Mouse (Mus musculus) right cerebral cortex, postnatal 10 days (tissue): ENCODE measurements around the gene Scn10a.
A peak's percentile ranks its signal among the peaks of the same experiment; 100 is the strongest.

ENCODE experiments used
- DNase-seq, 2 experiments: peaks; one replicate each; pipeline ENCODE4 v3.0.0; 2021; ENCODE audit warnings: low spot score in 2 of 2

The Scn10a gene

DNA sequence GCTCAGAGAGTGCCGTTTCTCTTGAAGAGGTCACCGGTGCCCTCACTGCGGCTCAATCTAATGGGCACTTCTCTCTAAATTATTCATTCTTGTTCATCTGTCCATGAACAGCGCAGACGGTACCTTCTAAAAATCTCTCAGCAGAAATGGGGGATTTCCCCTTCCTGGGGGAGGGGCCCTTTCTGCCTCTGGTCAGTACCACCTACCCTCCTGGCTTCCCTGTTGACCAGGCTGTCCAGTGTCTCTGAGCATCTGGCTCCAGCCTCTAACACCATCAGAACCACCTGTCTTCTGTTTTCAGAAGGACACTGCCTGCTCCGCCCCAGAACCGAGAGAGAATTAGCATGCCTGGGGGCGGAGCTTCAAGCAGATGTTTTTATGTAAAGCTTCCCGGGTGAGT, 143.4 kb downstream of the Scn10a start:
- DNase-seq: no peak

DNA sequence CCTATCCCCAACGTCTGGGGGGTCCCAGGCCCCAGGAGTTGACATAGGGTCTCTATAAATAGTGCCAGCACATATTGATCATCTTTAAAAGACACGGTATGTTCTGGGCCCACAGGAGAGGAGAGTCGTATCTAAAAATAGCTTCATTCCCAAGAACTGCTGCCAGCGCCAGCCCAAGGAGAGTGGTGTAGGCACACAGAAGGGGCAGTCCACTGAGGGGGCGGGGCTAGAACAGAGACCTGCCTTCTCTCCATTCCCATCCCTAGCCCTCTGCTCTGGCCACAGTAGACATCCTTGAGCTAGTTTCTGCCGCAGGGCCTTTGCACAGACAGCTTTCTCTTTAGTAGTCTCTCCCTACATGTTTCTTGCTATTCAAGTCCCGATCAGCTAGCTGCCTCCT, 144.8 kb downstream of the Scn10a start:
- no peak for DNase-seq

DNA sequence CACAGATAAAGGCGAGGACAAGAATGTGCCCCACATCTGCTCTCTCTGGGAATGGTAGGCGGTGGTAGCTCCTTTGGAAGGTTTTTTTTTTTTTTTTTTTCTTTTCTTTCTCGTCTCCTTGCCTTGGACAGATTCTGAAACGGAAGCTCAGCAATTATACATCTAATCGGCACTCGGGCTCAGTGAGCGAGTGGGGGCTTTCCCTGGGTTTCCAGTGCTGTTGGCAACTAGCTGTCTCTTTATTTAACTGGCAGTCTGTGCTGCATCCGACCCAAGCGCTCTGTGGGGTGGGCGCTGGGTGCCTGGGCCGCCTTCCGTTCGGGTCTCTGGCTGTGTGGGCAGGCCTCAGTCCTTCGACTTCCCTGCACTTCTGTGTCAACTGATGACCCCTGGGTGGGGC, 146.1 kb downstream of the Scn10a start:
- DNase-seq: no peak

DNA sequence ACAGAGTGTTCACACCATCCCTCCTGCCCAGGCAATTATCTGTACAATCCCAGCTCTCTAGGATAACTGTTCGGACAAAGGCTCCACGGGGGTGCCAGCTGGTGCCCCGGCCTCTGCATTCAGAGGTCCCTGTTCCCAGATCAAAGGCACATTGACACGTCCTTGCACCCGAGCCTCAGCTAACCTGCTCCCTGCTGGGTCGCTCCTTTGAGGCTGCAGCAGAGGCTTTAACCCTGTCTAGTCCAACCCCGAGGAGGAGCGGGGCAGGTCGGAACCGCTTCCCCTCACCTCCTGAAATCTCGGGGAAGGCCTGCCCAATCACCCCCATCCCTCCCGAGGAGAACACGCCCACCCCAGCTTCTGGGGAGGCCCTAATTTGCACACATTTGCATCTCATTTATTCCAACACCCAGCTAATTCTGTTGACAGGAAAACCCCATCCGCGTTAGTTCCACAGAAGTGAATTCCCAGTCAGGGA, 147.7 kb downstream of the Scn10a start:
- DNase-seq: no peak

DNA sequence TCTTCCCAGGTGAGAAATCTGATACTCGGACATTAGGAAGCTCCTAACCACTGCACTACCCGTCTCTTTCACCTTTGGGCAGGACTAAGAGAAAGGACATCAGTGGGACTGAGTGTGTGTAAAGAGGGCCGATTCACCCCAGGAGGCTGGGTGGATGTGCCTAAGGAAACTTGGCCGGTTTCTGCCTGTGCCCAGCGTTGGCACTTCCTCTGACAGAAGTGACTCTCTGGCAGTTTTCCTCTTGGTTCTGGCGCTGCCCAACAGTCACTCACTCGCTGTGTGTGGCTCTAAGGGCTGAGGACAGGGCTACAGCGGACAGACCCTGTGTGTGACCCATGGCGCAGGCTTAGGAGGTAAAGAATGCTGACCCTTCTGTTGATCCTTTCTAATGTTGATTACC, 148.5 kb downstream of the Scn10a start:
- DNase-seq: peak in 1 of 2 experiments; percentile 56

DNA sequence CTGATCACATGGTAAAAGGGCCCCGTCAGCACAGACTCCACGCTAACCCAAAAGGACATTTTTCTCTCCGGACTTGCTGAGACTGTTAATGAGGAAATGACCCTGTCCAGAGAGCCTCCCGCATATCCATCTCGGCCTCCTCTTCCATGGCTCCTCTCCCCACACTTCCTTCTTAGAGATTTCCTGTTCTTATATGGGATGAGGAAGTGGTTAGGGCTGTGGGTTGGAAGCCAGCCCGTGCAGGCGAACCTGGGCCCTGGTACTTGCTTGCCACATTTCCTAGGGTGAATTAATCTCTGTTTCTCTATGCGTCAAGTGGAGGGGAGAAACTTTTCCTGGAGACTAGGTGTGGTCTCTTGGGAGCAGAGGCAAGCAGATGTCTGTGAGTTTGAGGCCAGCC, 150.4 kb downstream of the Scn10a start:
- DNase-seq: no peak

DNA sequence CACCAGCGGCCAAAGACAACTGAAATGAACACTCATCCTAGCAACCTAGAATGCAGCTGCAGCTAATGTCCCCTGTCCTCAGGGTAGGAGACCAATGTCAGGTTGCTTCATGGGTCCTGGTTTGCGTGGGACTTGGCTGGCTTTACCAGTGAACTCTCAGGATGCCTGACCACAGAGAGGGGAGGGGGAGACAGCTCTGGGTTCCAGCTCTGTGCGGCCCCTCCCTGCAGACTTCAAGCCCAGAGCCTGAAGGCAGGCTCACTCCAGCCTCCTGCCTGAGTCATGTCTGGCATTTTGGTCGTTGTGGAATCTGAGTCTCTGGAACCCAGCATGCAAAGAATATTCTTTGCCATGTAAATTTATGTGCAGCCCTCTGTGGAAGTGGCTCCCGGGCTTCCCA, 151.3 kb downstream of the Scn10a start:
- no peak for DNase-seq

DNA sequence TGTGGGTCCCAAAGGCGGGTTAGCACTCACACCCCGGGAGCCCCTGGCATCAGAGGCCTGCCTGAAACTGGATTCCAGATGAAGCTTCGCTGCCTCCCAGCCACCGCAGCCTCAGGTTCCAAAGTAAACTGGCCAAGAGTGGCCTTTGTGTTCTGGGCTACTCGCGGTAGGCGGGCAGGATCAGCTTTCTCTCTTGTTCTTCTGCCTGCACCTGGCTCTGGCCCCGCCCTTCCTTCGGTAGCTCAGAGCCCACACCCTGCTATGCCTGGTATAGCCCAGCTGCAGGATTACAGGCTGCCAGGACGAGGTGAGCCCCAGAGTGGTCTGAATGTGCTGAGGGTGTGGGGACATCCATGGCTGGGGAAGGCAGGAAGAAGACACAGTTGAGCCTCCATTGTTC, 152.9 kb downstream of the Scn10a start:
- DNase-seq: no peak

DNA sequence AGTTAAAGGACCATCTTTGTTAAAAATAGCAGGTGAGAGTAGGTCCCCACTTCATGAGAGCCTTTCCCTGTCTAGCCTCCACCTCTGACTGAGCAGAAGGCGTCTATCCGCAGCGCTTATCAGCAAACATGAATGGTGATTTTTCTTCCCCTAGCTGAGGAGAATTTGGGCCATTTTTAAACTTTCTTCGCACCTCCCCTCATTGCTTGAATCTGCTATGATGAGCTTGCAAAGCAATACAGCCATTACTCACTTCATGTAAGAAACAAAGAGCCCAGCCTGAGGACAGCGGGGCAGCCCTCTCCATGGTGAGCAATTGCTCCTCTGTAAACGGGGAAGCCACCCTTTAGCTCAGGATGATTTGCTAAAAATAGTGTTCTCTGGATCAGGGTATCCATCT, 154.3 kb downstream of the Scn10a start:
- no peak for DNase-seq

DNA sequence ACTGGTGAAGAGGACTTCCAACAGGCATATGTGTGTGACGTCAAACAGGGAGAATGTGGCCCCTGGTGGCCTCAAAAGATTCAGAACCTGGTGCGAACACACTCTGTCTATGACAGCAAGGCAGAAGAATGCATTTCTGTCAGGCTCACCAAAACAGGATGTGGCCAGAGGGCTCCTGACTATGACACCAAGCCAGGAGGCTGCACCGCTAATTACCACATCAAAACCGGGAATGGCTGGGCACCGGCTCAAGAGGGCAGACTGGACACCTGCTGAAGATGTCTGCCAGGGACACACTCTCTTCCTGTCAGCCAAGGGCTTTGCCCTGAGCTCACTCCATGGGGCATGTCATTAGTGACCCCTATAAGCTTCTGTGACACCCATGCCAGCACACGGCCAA, 155.5 kb downstream of the Scn10a start:
- no peak for DNase-seq

DNA sequence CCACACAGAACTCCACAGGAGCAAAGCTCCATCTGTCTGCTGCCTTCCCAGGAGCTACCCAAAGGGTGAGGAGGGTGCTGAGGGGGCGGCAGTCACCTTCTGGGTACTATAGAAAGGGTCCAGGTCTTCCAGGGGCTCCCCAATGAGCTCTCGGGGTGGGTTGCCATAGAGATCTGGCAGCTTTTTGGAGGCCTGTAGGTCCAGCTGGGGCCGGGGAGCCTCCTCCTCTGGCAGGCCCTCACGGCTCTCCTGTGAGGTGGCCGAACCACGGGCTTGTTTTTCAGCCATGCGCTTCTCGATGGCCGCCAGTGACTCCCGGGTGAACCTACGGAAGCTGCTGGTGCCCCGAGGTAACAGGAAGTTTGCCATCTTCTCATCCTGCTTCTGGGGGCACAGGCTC, 156.9 kb downstream of the Scn10a start:
- no peak for DNase-seq

DNA sequence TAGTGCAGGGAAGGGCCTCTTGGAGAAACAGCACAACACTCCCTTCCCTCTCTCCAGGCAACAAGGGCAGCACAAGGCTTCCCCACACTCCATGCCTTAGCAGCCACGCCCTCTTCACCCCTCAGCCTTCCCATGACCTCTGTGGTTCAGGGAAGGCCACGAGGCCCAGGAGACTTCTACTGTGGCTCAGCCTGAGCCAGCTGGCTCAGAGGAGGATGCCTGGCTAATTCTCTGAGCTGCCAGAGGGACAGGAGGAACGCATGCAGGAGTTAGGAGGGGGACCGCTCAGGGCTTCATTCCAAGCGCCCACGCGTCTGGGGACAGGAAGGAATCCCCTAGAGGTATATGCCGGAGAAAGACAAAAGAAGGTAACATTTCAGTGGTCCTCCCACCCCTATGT, 157.4 kb downstream of the Scn10a start:
- DNase-seq: peak in 1 of 2 experiments; percentile 60

DNA sequence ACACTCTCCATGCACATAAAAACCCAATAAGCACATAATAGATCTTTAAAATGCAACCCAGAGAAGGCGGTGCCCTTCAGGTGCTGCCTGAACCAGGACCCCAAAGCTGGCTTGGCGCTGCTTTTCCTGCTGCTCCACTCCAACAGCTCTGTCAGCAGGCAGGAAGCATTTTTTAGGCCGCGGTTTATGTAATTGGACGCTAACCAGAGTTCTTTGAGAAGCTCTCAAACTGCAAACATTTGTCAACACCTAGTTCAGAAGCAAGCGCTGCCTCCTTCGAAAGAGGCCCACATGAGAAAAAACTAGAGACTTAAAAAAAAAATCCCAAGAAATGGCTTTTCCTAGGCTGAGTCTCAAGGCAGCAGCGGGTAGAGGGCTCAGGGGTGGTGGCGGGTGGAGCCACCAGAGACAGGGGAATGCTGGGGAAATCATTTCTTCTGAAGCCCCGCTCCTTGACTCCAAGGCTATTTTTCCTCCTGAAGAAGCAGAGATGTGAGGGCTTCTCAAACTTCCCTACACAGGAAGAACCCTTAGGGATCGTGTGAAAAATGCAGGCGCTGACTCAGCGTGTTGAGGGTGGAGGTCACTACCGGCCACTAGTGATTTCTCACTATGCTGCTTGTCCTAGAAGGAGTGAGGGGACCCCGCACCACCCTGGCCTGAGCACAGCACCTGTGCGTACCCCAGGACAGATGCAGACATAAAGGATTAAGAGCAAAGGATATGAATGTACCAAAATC, 159.4 kb downstream of the Scn10a start:
- no peak for DNase-seq
